Mouse (Mus musculus) thymus, postnatal 4 days (tissue): Measurements from ENCODE around the gene Dusp2.
A peak's percentile ranks its signal among the peaks of the same experiment; 100 is the strongest.
"Not testable (repeated sequence)": the region's sequence is repeated elsewhere in the genome, so short reads cannot be mapped to it uniquely, and the experiment has no call there.

ENCODE experiments used
- DNase-seq: peaks from one replicate; pipeline ENCODE4 v3.0.0; 2021

The Dusp2 gene

GRCm38 (mm10) chr2:127335767-127336496 is at the start of gene Dusp2:
TSS of gene Dusp2 (plus strand) at chr2:127336159.
- peak; percentile 97 for DNase-seq

DNA sequence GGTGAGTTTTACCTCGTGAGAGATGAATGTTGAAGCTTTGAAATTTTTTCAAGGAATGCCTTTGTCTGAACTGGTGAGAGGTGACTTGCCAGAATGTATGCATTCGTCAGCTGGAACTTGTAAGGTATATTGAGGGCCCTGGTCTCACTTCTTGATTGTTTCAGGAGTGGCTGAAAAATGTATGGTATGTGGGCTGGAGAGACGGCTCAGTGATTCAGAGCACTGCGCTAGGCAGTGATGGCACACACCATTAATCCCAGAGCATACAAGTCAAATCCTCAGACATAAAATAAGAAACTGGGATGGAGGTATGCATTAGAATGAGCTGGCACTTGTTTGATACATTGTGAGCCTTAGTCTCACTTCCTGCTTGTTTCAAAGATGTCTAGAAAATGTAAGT is 43.7 kb upstream of the Dusp2 start:
- DNase-seq: no peak

DNA sequence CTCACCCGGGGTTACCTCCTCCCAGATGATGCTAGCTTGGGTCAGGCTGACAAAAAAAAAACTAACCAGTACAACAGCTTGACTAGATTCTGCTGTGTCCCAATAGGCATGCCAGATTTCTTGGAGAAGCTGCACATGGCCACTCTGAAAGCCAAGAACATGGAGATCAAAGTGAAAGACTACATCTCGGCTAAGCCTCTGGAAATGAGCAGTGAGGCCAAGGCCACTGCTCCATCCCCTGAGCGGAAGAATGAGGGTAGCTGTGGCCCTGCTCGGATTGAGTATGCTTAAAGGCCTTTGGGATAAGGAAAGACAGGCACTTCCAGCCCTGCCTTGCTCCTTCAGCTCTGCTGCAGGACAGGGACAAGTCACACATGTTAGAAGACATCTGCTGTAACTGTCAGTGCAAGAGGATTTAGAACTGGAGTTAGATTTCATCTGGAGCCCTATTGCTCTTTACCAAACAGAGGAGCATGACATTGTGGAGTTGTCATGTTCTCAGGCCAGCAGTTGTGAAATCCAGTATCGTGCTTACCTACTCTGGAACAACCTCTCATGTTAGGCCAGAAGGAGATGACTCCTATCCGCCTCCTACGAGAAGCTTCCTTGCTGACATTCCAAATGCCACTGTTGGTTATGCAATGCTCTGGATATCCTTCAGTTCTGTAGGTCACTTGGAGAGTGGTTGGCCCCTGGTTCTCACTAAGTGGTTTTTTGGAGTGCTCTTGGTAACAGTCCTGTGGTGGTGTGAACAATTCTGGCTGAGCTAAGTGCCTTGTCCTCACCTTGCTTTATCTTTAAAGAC is 38.8 kb upstream of the Dusp2 start:
- no peak for DNase-seq

DNA sequence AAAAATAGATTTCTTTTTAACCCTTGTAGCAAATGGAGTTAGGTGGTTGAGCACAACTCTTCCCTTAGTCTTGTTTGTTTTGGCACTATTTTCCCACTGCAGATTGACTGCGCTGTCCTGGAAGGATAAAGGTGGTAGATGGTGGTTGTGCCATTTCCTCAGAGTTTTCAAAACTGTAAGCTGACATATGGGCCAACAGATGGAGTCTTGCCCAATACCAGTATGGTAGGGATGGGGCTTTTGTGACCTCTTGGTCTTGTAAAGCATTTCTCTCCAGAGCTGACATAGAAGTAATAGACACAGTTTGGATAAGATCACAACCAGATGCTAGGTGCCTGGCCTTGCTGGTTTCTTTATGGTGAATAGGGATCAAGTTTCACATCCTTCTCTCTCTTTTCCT is 37.9 kb upstream of the Dusp2 start:
- no peak for DNase-seq

GRCm38 (mm10) chr2:127300701-127301100 is 35.3 kb upstream of the Dusp2 start:
- DNase-seq: no peak

- no peak for DNase-seq
These were observed 34.1 kb upstream of the Dusp2 start for GRCm38 (mm10) chr2:127301883-127302282.

- not testable (repeated sequence) for DNase-seq
These were observed 31.8 kb upstream of the Dusp2 start for GRCm38 (mm10) chr2:127304192-127304591.

GRCm38 (mm10) chr2:127304609-127305210 is 31.2 kb upstream of the Dusp2 start:
- DNase-seq: no peak

- no peak for DNase-seq
These were observed 29.8 kb upstream of the Dusp2 start for GRCm38 (mm10) chr2:127306123-127306522.

DNA sequence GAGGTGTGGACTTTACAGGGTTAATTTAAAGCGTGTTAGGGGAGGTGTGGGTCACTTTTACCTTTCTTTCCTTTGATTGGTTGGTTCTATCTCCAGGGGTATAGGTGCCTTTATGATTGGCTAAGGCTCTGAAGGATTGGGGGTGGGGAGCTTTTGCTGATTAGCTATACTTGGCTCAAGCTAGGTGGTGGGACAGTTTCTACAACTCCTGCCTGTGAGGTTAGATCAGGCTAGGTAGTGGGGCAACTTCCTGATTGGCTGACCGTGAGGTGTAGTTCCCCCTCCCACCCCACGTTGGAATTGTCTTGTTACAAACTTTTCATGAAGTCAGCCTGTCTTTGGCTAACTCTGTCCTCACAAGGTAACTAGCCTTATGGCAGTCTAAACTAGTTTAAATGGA is 28.8 kb upstream of the Dusp2 start:
- no peak for DNase-seq

DNA sequence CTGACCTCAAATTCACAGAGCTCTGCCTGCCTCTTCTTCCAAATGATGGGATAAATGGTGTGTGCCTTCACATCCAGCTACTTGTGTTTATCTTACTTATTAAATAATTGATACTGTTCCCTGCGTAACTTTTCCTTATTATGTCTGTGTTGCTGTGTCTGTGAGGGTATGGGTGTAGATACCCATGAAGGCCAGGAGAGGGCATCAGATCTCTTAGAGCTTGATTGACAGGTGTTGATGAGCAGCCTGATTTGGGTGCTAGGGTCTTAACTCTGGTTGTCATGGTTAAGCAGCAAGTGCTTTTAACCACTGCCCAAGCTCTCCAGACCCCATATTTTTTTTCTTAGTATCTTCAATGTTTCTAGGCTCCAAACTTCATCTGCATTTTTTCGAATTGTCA is 27.3 kb upstream of the Dusp2 start:
- DNase-seq: peak; percentile 28

DNA sequence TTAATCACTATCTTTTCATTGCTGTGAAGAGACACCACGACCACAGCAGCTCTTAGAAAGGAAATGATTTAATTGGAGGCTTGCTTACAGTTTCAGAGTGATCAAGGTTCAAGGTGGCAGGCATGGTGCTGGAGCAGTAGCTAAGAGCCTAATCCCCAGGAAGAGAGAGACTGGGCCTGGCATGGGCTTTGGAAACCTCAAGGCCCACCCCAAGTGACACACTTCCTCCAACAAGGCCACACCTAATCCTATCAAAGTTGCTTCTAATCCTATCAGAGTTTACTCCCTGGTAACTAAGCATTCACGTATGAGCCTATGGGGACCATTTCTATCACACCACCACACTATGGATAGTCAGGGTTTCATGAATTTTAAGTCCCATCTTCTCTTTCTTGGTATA is 25.7 kb upstream of the Dusp2 start:
- no peak for DNase-seq

- no peak for DNase-seq
These were observed 25.3 kb upstream of the Dusp2 start for GRCm38 (mm10) chr2:127310685-127311084.

DNA sequence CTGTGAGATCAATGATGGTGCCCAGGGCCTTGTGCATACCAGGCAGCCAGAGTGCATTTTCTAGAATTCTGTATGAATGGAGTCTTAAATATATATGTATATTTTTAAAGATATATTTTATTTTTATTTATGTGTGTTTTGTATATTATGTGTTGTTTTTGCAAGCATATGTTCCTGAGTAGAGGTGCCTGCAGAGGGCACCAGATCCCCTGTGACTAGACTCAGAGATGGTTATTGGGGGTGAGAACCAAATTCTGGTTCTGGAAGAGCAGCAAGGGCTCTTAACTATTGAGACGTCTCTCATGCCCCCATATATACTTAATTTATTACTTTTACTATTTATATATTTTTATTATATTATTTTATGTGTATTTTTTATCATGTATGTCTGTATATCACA is 24.8 kb upstream of the Dusp2 start:
- DNase-seq: peak; percentile 59

DNA sequence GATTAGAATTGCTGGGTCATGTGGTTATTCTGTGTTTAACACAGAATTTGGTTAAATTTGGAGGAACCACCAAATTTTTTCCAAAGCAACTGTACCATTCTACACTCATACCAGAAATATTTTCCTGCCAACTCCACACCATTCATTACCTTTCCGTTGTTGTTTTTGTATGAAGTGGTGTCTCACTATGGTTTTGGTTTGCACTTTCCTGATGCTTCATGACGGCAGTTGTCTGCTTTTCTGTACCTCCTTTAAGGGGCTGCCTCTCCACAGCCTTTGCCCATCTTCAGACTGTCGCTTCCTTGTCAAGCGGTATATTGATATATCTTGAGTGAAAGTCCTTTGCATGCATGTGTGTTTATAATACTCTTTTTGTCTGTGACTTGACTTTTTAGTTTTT is 23.2 kb upstream of the Dusp2 start:
- no peak for DNase-seq

DNA sequence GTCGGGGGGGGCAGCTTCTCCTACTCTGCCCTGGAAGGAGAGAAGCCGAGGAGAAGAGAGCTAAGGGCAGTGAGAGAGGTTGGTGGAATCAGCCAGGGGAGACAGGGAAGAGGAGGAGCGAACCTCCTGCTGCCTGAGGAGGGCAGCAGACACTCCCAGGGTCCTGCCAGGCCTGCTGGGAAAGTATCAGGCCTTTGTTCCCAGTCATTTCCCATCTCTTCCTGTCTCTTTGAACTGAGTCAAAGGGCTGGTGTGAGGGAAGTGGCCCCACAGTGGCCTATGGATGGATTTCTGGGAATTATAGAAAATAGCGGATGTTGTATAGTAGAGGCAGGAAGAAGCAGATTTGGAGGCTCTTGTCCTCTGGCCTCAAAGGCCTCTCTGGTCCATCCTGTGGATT is 22.1 kb upstream of the Dusp2 start:
- DNase-seq: peak; percentile 53

DNA sequence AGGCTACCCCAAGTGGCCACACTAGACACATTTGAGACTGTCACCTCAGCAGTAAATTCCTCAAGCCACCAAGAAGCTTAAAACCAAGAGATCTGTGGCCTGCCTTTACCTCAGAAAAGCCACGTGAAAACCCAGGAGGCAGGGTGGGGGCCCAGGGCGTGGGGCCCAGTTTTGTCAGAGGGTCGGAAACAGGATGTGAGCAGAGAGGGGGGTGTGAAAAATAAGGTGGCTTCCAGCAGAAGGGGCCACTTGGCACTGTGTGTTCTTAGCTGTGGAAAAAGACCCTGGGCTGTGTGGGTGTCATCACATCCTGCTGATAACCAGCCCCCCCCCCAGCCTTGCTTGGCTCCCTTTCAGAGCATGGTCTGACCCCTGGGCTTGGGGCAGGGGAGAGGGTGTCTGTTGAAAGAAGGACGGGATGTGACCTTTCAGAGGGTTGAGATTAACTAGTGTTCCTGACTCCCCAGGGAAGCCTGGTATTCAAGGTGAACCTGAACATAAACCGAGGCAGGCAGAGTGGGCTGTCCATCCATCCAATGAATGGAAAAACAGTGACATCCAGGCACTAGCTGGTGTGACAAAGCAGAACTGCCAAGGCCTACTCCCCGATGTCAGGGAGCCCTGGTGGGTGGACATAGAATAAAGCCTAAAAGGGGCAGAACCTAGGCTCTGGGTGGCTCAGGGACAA is 21.3 kb upstream of the Dusp2 start:
- DNase-seq: peak; percentile 86

- no peak for DNase-seq
These were observed 20.8 kb upstream of the Dusp2 start for GRCm38 (mm10) chr2:127315155-127315470.

- peak; percentile 8 for DNase-seq
These were observed 19.5 kb upstream of the Dusp2 start for GRCm38 (mm10) chr2:127316431-127316830.

DNA sequence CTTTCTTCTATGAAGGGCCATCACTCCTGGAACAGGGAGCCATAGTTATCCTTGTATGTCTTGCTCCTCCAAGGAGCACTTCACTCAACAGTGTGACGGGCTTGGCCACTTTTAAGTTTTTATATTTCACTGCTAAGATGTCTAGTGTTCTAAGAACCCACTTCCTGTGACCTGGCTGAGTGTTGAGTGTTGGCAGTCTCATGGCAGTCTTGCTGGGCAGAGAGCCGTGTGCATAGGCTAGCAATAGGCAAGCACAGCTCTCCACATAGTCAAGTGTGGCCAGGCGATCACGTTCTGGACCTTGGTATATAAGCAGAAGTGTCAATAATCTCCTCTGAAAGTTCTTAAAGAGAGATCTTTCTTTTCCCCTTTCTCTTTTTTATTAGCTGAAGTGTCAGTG is 17.8 kb upstream of the Dusp2 start:
- peak; percentile 40 for DNase-seq

- no peak for DNase-seq
These were observed 16.9 kb upstream of the Dusp2 start for GRCm38 (mm10) chr2:127319071-127319470.

DNA sequence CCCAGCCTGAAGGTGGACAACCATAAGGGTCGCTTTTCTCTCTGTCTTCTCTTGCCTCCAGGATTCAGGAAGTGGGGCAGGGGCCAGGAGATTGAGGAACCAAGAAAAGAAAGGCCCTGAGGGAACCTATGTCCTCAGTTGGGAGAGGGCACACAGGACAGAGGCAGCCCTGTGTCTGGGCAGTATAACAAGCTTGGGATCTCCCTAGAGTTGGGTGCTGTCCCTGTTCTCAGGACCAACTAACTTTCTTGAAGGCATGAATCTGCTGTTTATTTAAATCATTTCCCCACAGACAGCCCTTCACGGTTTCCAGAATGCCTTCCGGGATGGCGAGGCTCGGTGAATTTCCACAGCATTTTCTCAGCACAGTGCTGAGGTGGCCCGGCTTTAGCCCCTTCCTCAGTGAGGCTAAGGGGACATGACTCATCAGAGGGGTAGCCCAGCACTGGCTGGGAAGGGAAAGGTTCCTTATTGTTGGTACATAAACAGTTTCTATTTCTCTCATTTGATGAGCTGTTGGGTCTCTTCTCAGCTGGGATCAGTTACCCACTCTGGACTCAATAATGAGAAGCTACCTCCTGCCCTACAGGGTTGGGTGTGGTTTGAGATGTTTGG is 13.2 kb upstream of the Dusp2 start:
- DNase-seq: no peak

GRCm38 (mm10) chr2:127323667-127324066 is 12.3 kb upstream of the Dusp2 start:
- no peak for DNase-seq
